Mouse (Mus musculus): ENCODE measurements around the gene Slc47a2.

The Slc47a2 gene

DNA sequence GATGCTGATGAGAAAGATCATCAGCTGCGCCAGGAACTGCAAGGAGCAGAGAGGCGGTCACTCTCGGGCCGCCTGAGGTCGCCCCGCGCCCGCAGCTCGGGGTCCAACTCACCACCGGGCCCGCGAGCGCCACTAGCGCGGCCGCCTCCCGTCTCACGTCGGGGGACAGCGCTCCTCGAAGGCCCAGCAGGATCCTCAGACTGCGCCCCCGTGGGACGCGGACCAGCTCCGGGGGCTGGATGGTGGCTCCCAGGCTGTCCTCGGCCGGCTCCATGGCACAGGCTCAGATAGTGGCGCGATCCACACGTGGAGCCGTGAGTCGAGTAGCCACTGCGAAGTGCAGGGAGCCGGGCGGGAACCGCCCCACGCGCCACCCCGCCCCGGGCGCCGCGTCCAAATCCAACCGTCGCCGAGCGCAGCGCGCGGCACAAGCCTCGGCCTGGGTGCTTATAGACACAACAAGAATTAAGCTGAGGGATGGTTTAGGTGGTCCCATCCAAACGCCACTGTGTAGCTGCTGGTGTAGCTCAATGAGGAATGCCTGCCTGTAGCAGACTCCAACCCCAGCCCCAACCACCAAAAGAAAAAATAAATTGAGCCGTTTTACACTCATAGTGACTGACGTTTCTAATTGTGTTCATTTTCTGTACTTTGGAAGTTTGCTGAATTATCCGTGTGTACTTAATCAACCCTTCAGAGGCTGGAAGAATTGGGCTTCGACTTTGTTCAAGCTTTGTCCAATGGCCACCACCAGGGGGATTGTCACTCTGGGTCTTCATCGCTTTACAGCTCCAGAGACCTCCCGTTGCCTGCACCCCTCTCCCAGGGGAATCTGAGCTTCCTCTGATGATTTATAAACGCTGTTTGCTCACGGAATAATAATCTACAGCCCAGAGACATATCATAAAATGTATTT lies at the start of gene Slc47a2:
Gene Slc47a2 (minus strand): TSS at position 356 of the 916 bp plus-strand sequence.
- no peak for DNase-seq (ENCODE audit: low spot score in 2 of 2)

DNA sequence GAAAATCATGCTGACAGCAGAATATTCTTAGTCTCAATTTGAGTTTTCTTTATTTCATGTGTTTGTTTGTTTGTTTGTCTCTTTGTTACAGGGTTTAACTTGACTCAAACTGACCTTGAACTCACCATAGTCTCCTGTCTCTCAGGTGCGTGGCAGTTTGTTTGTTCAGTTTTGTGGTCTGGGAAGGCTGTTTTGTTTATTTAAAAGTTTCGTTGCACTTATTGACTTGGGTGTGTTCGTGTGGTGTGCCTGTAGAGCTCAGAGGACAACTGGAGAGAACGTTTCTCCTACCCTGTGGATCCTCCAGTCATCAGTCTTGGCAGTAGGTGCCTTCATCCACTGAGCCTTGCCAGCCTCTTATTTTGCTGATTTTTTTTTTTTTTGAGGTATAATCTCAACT lies 46.3 kb upstream of the Slc47a2 start:
- DNase-seq (ENCODE audit: low spot score in 2 of 2): no peak

DNA sequence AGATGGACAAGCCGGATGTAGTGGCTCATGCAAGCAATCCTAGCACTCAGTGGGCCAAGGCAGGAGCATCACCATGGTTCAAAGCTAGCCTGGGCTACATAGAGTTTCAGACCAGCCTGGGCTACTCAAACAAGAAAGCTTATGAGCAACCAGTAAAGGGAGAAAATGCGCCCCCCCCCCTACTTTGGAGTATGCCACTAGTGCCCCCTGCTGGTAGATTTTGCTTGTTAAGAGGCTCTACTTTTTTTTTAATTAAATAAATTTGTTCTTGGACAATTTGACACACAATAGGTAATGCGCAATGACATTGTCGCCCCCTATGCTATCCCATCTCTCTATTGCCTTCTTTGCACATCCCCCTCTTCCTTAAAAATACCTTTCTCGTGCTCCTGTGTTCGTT lies 45.4 kb upstream of the Slc47a2 start:
- no peak for DNase-seq (ENCODE audit: low spot score in 2 of 2)

DNA sequence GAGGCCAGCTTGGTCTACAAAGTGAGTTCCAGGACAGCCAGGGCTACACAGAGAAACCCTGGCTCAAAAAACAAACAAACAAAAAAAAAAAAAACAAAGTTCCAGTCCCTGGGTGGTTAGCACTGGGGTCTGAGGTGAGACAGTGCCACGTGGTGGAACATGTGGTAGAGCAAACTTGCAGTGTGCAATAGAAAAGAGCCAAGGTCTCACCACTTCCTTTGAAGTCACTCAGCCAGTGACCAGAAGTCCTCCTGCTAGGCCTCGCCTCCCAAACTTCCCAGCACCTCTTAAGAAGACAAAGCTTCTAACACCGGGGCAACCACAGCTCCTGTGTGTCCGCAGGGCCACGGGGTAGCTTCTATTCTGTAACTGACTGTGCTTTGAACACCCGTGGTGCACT lies 44.6 kb upstream of the Slc47a2 start:
- DNase-seq (ENCODE audit: low spot score in 2 of 2): no peak

DNA sequence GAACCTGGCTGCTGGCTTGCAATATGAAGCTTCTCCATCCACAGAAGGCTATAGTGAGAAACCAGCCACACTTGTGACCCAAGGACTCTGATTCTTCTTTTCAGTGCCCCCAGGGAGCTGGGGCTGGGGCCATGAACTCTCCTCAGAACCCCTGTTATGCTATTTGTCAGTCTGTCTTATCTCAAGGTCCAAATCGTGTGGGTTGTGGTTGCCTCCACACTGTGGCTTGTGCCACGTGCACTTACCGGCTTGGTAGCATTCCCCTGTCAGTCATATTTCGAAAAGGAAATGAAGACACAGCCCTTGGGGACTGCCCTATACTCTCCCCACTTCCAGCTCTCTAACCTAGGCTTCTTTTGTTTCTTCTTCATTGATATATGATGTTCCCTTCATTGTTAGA lies 43.1 kb upstream of the Slc47a2 start:
- no peak for DNase-seq (ENCODE audit: low spot score in 2 of 2)

DNA sequence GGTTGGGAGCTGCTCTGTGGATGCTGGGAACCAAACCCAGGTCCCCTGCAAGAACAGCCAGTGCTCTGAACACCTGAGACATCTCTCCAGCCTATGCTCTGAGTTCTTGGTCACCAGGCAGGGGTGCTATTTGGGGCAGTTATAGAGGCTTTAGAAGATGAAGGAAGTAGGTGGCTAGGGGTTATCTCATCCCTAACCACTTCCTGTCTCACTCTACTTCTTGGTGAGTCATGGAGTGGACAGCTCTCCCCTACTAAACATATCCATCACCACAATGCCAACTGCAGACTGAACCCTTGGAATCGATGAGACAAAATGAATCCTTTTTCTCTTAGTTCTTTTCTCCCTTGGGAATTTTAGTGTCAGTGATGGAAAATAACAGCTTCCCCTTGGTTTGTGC lies 38.6 kb upstream of the Slc47a2 start:
- no peak for DNase-seq (ENCODE audit: low spot score in 2 of 2)

DNA sequence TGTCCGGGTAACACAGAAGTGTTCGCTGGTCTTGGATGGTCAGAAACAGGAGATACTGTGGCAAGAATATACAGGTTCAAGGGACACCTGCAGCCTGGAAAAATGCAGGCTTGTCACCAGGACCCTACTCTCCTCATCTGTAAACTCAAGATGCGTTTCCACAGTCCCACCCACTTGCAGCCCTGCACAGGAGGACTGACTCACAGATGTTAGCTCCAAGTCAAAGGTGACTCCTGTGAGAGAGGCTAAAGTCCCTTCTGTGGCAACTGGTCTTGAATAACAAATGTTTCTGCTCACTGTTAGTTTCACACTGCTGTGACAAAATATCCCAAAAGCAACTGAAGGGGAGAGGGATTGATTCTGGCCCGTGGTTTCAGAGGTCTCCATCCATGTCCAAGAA lies 36.0 kb upstream of the Slc47a2 start:
- no peak for DNase-seq (ENCODE audit: low spot score in 2 of 2)

DNA sequence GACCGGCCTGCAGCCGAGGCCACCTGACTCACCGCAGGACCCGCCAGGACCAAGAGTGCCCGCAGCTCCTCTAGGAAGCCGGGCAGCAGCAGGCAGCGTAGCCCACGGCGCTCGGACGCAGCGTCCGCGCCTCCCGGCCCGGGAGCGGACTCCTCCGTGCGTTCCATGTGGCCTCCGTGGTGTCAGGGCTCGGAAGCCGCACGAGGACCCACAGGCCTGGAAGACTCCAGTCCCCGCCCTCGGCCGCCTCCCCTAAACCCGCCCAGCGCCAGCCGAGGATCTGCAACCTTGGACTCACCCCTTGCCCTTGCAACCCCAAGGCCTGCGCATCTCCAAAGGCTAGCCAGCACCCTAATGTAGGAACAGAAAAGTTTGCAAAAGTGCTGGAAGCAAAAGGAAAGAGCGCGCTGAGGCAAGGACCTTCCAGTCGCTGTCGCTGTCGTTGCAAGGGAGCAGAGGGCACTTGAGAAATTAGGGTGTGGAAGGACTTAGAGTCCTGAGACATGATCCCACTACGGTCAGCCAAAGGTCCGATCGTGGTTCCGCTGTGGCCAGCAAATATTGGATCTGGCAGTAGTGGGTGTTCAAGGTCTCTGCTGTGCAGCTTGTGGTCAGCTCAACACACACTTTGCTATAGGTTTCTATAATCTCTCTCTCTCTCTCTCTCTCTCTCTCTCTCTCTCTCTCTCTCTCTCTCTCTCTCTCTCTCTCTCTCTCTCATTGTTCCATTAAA lies 35.4 kb upstream of the Slc47a2 start, which contains the start of gene Slc47a1:
Gene Slc47a1 (minus strand): TSS at position 465 of the 733 bp plus-strand sequence.
- DNase-seq (ENCODE audit: low spot score in 2 of 2): no peak

DNA sequence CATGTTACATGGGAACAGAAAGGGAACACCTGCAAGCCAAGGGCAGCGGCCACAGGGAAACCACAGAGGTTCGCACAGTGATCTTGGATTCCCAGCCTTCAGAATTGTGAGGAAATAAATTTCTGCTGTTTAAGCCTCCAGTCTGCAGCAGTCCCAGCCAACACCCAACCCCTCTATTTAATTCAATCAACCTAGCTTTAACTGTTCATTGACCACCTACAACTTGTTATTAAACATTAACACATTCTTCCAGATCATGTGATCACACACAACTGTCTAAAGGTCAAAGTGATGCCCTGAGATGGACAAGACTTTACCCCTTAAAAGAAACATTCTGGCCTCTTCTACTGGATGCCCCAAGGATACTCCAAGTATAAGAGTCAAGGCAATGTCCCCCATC lies 26.0 kb upstream of the Slc47a2 start:
- no peak for DNase-seq (ENCODE audit: low spot score in 2 of 2)

DNA sequence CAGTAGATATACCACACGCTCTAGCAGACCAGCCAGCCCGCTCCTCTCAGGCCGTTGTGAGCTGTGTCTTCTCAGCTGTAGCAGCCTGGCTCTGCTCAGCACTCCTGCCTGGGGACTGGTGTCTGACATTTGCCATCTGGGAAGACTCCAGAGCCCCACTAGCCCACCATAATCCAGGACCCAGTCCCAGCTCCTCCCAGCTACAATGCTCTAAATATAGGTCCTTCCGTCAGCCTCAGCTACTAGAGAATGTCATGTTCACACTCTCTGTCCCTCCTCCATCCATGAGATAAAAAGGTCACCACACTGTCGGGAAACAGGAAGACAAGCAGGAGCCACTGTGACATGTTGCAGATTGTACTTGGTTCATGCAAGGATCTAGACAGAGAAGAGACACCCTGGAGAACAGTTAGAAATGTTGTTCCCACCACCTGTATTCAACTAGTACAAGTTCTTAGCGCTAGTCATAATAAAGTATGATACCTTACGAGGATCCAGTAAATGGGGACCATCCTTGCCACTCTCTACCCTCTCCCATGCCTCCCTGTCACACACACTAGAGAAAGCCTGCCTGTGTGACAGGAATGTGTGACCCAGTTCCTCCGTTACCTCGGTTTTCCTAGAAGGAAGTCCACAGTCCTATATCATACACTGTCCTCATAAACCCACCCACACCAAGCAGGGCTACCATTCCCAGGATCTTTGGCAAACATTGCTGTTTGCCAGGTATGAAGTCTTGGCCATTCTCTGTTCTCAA lies 24.0 kb upstream of the Slc47a2 start:
- no peak for DNase-seq (ENCODE audit: low spot score in 2 of 2)

DNA sequence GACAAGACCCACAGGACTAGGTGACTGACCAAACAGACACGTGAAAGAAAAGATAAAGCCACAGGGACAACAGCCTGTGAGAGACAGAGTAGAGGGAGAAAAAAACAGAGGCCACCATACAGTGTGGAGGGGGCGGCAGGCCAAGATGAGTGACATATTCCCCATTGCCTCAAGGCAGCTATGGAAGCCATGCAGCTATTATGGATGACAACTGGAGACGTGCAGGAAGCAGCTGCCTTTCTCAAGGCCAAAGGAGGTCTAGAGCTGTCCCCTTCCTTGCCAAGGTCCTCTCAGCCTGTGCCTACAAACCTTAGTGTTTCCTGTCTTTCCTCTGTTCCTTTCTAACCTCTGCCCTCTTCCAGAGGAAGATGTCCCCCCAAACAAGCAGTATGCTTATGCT lies 23.3 kb upstream of the Slc47a2 start:
- DNase-seq (ENCODE audit: low spot score in 2 of 2): no peak

DNA sequence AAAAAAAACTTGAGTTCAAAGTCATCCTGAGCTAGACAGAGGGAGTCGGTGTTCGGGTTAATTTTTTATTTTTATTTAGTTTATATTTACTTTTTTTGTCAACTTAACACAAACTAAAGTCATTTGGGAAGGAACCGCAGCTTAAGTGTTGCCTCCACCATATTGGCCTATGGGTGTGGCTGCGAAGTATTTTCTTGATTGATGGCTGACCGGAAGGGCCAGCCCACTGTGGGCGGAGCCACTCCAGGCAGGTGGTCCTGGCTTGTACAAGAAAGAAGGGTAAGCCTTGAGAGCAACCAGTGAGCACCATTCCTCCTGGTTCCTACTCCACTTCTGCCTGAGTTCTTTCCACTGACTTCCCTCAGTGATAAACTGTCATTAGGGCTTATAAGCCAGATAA lies 21.4 kb upstream of the Slc47a2 start:
- DNase-seq (ENCODE audit: low spot score in 2 of 2): no peak

DNA sequence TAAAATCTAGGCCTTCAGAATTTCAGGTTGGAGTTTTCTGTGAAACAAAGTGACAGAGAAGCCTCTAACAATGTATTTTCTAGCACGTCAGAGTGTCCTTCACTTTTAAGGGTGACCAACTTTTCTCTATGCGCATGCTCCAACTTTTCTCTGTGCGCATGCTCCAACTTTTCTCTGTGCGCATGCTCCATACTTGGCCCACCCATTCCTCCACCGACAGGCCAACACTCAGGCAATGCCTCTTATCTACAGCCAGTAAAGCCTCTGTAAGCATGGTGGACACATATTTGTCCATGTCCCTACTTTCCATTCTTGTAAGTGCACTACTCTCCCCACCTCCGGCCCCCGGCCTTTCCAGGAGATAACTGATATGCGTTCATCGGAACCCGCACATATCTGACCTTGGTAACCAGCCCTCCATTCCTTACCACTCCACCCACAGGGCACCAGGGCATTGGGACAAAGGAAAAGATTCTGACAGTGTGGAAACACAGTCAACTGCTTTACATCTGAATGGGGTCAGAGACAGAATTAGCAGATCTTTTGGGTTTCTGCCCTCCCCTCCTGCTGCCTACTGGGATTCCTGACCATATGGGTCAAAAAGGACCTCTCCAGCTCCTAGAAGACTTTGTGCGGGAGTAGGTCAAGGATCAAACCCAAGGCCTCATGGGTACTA lies 19.0 kb upstream of the Slc47a2 start:
- no peak for DNase-seq (ENCODE audit: low spot score in 2 of 2)

DNA sequence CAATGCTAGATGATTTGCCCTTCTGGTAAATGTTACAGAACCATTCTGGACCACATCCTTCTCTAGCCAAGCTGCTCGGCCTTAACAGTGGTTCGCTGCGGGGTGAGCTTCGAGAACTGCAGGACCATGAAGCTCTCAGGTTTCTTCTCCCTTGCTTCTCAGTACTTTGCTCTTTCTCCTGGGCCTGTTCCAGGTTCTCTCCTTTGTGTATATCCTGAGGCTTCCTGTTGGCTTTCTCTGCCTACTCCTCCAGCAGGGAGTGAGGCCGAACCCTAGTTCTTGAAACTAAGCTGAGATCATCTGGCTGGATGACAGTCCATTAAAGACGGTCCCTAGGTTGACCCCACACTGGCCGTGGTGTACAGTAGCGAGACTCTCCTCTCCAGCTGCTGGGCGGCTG lies 13.9 kb upstream of the Slc47a2 start:
- DNase-seq (ENCODE audit: low spot score in 2 of 2): no peak

DNA sequence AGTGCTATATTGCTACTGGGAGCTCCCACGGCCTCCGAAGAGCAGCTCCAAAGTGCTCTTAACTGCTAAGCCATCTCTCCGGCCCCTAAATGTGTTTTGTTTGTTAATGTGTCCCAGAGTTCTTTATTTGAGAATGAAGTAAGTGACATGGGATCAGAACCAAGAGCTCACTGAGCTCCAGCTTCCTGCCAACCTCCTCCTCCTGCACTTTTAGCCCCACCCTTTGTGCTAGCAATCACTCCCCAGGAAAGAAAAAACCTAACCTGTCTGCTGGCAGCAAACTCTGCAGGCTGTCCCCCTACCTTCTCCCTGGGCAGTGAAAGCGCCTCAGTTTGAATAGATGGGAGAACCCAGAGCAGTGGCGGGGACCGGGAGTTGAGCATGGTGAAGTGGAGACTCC lies 13.5 kb upstream of the Slc47a2 start:
- no peak for DNase-seq (ENCODE audit: low spot score in 2 of 2)

DNA sequence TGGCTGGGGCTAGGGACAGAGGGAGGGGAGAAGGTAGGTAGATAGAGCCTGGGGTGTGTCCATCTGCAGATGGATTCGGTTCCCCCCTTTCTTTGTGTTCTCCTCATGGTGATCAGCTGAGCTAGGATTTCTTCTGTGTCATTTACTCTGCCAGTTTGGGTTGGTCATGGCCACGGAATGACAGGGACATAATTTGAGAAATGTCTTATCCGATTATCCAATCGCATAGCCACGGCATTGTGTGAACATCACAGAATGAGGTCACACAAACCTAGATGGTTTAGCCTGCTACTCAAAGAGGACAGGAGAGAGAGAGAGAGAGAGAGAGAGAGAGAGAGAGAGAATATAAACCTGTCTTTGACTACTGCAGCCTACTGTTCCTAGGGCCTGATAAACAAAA lies 12.7 kb upstream of the Slc47a2 start:
- DNase-seq (ENCODE audit: low spot score in 2 of 2): no peak

DNA sequence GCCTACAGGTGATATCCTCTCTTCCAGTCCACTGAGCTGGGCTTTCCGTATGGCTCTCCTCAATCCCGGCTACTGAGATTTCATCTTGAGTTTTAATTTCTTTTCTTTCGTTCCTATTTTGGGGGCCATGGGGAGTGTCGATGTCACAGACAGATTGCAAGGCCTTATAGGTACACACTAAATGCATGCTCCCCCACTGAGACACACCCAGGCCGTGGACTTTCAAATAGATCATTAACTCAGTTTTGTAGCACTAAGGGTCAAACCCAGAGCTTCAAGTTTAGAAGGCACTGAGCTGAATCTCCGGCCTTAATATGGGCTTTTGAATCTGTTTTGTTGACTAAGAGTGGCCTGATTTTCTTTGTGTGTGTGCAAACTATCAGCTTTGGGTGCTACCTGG lies 11.7 kb upstream of the Slc47a2 start:
- DNase-seq (ENCODE audit: low spot score in 2 of 2): no peak

DNA sequence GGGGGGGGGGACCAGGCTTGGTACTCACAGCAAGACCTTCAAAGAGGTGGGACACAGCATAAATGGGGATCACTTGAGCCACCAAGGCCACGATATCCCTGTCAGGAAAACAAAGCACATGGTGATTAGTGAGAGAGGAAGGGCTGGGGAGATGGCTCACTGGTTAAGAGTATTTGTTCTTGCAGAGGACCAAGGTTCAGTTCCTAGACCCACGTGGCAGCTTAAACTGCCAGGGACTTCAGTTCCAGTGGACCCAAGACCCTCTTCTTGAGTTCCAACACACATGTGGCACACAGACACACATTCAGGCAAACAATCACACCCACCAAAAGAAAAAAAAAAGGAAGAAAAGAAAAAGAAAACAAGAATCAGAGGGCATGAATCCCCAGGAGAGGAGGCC lies 10.4 kb upstream of the Slc47a2 start:
- DNase-seq (ENCODE audit: low spot score in 2 of 2): no peak

DNA sequence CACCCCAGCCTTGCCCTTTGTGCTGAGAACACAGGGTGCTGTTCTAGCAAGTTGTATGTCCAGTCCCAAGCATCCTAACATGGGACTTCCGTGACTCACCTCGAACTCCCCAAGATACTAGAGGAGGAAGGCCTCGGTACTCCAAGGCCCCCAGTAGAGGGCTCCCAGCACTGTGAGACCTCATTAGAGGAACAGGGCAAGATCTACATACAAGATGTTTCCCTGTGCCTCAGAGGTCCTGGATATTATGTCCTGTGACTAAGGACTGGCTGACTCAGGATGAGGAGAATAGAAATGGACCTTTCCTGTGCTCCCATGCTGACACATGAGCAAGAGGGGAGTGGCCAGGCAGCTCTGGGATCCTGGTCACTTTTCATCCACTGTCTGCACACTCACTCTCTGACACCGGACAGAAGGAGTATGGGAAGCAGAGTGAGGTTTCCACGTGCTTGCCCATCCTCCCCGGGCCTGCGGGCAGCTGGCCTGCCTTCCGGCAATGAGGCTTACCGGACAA lies 9.5 kb upstream of the Slc47a2 start:
- DNase-seq (ENCODE audit: low spot score in 2 of 2): no peak

DNA sequence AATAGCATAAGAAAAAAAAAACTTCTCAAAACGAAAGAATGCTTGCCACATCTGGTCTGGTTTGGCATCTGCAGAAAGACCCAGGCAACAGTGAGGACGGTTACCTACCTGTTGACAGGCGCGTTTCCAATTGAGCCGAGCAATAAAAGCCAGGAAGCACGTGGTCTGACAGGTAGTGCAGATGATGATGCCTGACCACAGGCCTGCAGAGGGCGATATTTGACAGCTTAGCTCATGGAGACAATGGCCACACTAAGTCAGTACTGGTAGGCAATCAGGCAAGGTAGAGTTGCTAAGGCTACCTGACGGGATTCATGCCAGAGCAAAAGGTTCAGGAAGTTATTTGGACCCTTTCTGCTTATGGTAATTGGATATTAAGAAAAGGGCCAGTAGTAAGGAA lies 6.7 kb upstream of the Slc47a2 start:
- peak; percentile 35 to 58 for DNase-seq (ENCODE audit: low spot score in 2 of 2)

DNA sequence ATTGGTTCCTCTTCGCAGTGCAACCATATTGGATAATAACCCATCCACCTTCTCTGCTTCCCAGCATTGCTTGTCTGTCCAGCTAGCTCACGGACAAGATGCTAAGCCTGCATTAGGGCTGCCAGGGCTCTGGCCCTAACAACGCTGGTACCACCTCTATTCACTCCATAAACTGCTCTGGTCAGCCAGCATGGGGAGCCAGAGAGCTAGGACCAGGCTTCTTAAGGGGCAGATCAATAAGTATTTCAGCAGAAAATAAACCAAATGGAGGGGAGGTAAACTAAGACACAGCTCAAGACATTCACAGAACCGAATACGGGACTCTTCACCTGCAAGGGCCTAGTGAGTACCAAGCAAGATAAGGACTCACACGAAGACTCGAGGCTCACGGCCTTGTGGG lies 3.5 kb upstream of the Slc47a2 start:
- DNase-seq (ENCODE audit: low spot score in 2 of 2): no peak

DNA sequence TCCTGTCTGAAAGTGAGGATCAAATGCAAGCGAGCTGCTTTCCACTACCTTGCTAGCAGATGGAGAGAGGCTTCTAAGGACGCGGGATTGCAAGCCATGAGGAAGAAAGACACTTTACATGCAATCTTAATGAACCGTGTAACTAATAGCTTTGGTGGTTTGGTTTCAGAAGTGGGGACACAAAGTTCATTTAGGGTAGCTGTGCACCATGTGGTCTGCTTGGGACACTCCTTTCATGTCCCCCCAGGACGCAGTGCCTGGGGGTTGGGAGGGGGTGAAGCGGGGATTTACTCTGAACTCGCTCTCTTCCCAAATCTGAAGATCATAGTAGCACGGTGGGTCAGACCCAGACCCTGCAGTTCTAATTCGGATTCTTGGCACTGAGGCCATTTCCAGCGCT lies 689 bp downstream of the Slc47a2 start:
- no peak for DNase-seq (ENCODE audit: low spot score in 2 of 2)
